Mouse (Mus musculus) adrenal gland, adult (tissue): ENCODE measurements around the gene Evl.
"Not testable (repeated sequence)": the region's sequence is repeated elsewhere in the genome, so short reads cannot be mapped to it uniquely, and the experiment has no call there.

Experiments
- DNase-seq, 2 experiments: peaks; one replicate each; pipeline ENCODE4 v3.0.0; 2022 to 2023; ENCODE audit warnings: low spot score in 1 of 2; ENCODE audit not compliant: inconsistent age in 2 of 2

The Evl gene

GRCm38 (mm10) chr12:108554120-108554841 is at the start of gene Evl:
Gene Evl (plus strand): TSS chr12:108554720.
- DNase-seq: peak; percentile 84 to 96

- DNase-seq: no peak
Observed at GRCm38 (mm10) chr12:108505846-108506245, 48.7 kb upstream of the Evl start.

GRCm38 (mm10) chr12:108507046-108507445 is 47.5 kb upstream of the Evl start:
- not testable (repeated sequence) for DNase-seq

- DNase-seq: no peak
Observed at GRCm38 (mm10) chr12:108510571-108510970, 43.9 kb upstream of the Evl start.

- DNase-seq: peak in 1 of 2 experiments; percentile 59
Observed at GRCm38 (mm10) chr12:108511009-108511408, 43.5 kb upstream of the Evl start.

GRCm38 (mm10) chr12:108515464-108515863 is 39.1 kb upstream of the Evl start:
- no peak for DNase-seq

- DNase-seq: no peak
Observed at GRCm38 (mm10) chr12:108519374-108519773, 35.1 kb upstream of the Evl start.

GRCm38 (mm10) chr12:108529214-108529613 is 25.3 kb upstream of the Evl start:
- DNase-seq: peak in 1 of 2 experiments; percentile 64

- DNase-seq: no peak
Observed at GRCm38 (mm10) chr12:108534484-108534883, 20.0 kb upstream of the Evl start.

- DNase-seq: no peak
Observed at GRCm38 (mm10) chr12:108536461-108536860, 18.1 kb upstream of the Evl start.

- peak; percentile 34 to 78 for DNase-seq
Observed at GRCm38 (mm10) chr12:108541088-108541487, 13.4 kb upstream of the Evl start.

GRCm38 (mm10) chr12:108546508-108547153 is 7.9 kb upstream of the Evl start:
- DNase-seq: peak; percentile 53 to 77

- peak in 1 of 2 experiments; percentile 64 for DNase-seq
Observed at GRCm38 (mm10) chr12:108547251-108547875, 7.2 kb upstream of the Evl start.

- DNase-seq: no peak
Observed at GRCm38 (mm10) chr12:108551731-108552130, 2.8 kb upstream of the Evl start.

- no peak for DNase-seq
Observed at GRCm38 (mm10) chr12:108553079-108553478, 1.4 kb upstream of the Evl start.

- peak; percentile 46 to 80 for DNase-seq
Observed at GRCm38 (mm10) chr12:108554861-108555556, 489 bp downstream of the Evl start.

- DNase-seq: no peak
Observed at GRCm38 (mm10) chr12:108558194-108558593, 3.7 kb downstream of the Evl start.

GRCm38 (mm10) chr12:108563238-108563637 is 8.7 kb downstream of the Evl start:
- DNase-seq: no peak

- DNase-seq: no peak
Observed at GRCm38 (mm10) chr12:108564910-108565506, 10.5 kb downstream of the Evl start.

- peak; percentile 33 to 73 for DNase-seq
Observed at GRCm38 (mm10) chr12:108579156-108579871, 24.8 kb downstream of the Evl start.
